Mouse (Mus musculus) liver, embryonic 13.5 days (tissue): ENCODE data around the gene Chp1. TPM values are rescaled to one million over a fixed set of nuclear protein-coding genes. Genes with fewer than 3 reads are reported as not detected.

ENCODE experiments used
- ATAC-seq: fragments of 200-750 bp; cut with Nextera tagmentation; 2 replicates; pipeline ENCODE4 v1.8.0; 2017; ENCODE audit warnings: low read depth, mild to moderate bottlenecking, moderate number of reproducible peaks, moderate library complexity
- DNase-seq: peaks from one replicate; pipeline ENCODE4 v3.0.0; 2022
- H3K27ac ChIP-seq: fragments of 300-500 bp; sonication (generic); 2 replicates; pipeline ENCODE4 v1.5.1; 2015; ENCODE audit warnings: moderate library complexity, mild to moderate bottlenecking, inconsistent platforms
- H3K27me3 ChIP-seq: fragments of 300-500 bp; sonication (generic); 2 replicates; pipeline ENCODE4 v1.6.1; 2015; ENCODE audit warnings: mild to moderate bottlenecking, inconsistent platforms
- H3K36me3 ChIP-seq: fragments of 300-500 bp; sonication (generic); 2 replicates; pipeline ENCODE4 v1.6.1; 2015; ENCODE audit warnings: mild to moderate bottlenecking, inconsistent platforms
- H3K4me1 ChIP-seq: fragments of 300-500 bp; sonication (generic); replicated peaks from 2 replicates; pipeline ENCODE4 v1.6.1; 2015; ENCODE audit warnings: inconsistent platforms
- H3K4me2 ChIP-seq: fragments of 300-500 bp; sonication (generic); 2 replicates; pipeline ENCODE4 v1.6.1; 2015; ENCODE audit warnings: inconsistent platforms, mild to moderate bottlenecking, moderate library complexity
- H3K4me3 ChIP-seq: fragments of 300-500 bp; sonication (generic); replicated peaks from 2 replicates; pipeline ENCODE4 v1.5.1; 2015; ENCODE audit warnings: mild to moderate bottlenecking, inconsistent platforms
- H3K9ac ChIP-seq: fragments of 300-500 bp; sonication (generic); 2 replicates; pipeline ENCODE4 v1.6.1; 2015; ENCODE audit warnings: mild to moderate bottlenecking, inconsistent platforms
- H3K9me3 ChIP-seq: fragments of 300-500 bp; sonication (generic); replicated peaks from 2 replicates; pipeline ENCODE4 v1.6.1; 2016; ENCODE audit warnings: inconsistent platforms
- WGBS: fragments of 180-500 bp; shearing (Covaris S2); methylation state at CpG from one replicate; pipeline ENCODE4 v1.1.7; 2015; ENCODE audit not compliant: insufficient replicate concordance; 5-methylcytosine and 5-hydroxymethylcytosine counted together
- polyA plus RNA-seq: library from polyadenylated mRNA; unstranded; fragments of >200 nt; fragmentation: Nextera tagmentation; extraction: Ambion mirVana; gene quantifications from 2 replicates; pipeline ENCODE4 v1.2.1, GENCODE M21; 2015

Chp1 gene
- polyA plus RNA-seq, 1 experiment from 2014 or later, result 47.3 TPM

DNA sequence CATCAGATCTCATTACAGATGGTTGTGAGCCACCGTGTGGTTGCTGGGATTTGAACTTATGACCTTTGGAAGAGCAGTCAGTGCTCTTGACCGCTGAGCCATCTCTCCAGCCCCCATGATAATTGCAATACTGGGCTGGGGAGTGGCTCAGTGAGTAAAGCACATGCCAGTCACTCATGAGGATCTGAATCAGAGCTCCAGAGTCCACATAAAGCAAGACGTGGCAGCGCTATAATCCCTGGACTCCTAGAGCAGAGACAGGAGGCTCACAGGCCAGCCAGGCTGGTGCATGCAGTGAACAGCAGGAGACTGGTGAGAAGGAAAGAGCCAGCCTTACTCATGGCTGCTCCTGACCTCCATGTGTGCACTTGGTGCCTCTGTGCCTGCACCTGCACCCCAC is 22.1 kb upstream of the Chp1 start:
- H3K27me3 ChIP-seq, result no peaks in the 10 kb centered on the region
- no peak overlapping the region for H3K4me3 ChIP-seq
- no peaks in the 10 kb centered on the region for H3K4me1 ChIP-seq
- no peak for DNase-seq
- WGBS, result 67% methylated on average over 4 of the region's 4 CpGs
- no peak overlapping the region for H3K4me2 ChIP-seq
- no peaks in the 10 kb centered on the region for H3K36me3 ChIP-seq
- no peaks in the 10 kb centered on the region for H3K9me3 ChIP-seq
- ATAC-seq, result no peak
- H3K27ac ChIP-seq, result no peak overlapping the region
- no peak overlapping the region for H3K9ac ChIP-seq

DNA sequence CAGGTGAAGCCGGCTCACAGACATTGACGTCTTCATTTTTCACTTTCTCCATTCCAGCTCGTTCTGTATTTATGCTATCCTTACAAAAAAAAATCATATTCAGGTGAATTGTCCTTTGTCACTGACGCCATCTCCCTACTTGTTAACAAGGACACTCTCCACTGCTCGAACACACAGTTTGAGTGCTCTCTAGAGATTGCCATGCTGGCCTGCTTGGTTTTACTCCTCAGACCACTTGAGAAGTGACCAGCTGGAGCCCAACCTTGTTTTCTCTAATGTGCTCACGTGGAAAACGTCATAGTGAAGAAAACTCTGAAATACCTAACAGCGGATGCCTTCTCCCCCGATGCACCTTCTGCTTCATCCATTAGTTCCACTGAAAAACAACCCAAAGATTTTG is 8.7 kb upstream of the Chp1 start:
- WGBS, result 71% methylated on average over 9 of the region's 9 CpGs
- no peak overlapping the region for H3K27ac ChIP-seq
- ATAC-seq, result no peak

DNA sequence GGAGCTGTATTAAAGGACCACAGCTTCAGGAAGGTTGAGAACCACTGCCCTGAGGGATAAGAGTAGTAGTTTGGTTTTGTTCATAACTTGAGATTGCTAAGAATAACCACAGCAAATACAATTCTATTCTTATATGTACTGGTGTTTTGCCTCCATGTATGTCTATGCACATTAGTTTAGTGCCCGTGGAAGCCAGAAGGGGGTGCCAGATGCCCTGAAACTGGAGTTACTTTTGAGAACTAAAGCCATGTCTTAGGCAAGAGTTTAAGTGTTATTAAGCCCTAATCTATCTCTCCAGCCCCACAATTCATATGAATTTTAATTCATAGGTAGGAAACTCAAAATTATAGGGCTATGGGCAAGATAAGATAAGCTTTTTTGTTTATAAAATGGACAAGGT is 5.4 kb upstream of the Chp1 start:
- no peak overlapping the region for H3K4me2 ChIP-seq
- peak; percentile 36 for DNase-seq
- H3K36me3 ChIP-seq, result no peaks in the 10 kb centered on the region
- no peak overlapping the region for H3K9ac ChIP-seq
- H3K4me3 ChIP-seq, result no peak overlapping the region
- no peaks in the 10 kb centered on the region for H3K27me3 ChIP-seq
- ATAC-seq, result no peak
- no peak overlapping the region for H3K27ac ChIP-seq
- 18% methylated on average over 1 of the region's 1 CpGs for WGBS
- peaks cover 10% of the 10 kb centered on the region for H3K4me1 ChIP-seq
- no peaks in the 10 kb centered on the region for H3K9me3 ChIP-seq

More for the DNA sequence above, 8.7 kb upstream of the Chp1 start:
- Histone ChIP-seq H3K36me3 (no peaks in the 10 kb centered on the region), H3K27me3 (no peaks in the 10 kb centered on the region), H3K4me2 (no peak overlapping the region), H3K9me3 (no peaks in the 10 kb centered on the region), H3K4me1 (no peaks in the 10 kb centered on the region), H3K9ac (no peak overlapping the region), H3K4me3 (no peak overlapping the region)
- no peak for DNase-seq

DNA sequence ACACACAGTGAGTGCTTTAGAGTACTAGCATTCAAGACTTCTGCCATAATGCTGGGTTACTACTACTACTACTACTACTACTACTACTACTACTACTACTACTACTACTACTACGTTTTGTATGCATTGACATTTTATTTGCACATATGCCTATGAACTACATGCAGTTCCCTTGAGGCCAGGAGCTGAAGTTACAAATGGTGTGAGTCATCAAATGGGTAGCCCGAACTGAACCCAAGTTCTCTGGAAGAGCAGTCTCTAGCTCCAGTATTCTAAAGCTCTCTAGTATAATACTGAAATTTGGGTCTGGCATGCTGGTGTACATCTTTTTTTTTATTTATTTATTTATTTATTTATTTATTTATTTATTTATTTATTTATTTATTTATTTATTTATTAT is 3.8 kb upstream of the Chp1 start:
- H3K4me3 ChIP-seq, result no peak overlapping the region
- no peak overlapping the region for H3K4me2 ChIP-seq
- DNase-seq (no peak), ATAC-seq (no peak)
- no peaks in the 10 kb centered on the region for H3K9me3 ChIP-seq
- no peak overlapping the region for H3K9ac ChIP-seq
- H3K27me3 ChIP-seq, result no peaks in the 10 kb centered on the region
- H3K4me1 ChIP-seq, result peaks cover 16% of the 10 kb centered on the region
- H3K36me3 ChIP-seq, result no peaks in the 10 kb centered on the region
- WGBS, result 50% methylated on average over 2 of the region's 2 CpGs
- no peak overlapping the region for H3K27ac ChIP-seq

DNA sequence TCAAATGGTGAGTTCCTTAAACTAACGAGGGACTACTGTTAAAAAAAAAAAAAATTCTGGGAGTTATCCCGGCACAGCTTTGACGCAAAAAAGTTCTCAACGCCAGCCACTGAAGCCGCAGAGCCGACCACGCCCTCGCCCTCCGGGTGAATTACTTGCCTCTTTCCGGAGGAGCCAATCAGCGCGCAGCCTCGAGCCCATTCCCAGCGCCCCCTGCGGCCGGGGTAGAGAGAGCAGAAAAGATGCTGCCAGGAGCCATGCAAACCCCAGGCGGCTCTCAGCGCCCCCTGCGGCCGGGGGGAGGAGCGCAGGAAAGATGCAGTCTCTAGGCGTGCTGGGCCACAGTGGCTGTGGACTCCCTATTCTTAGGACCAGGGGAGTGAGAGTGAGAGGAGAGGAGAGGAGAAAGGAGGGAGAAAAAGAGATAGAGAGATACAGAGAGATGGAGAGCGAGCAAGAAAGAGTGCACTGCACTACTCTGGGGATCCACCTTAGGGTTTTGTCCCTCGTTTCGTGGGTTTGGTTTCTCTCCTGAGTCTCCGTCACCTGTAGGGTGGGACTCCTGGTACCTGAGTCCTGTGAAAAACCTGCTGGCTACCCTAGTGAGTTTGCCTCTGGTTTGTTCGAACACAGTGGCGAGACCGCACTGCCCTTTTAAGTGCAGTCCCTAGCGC is 512 bp upstream of the Chp1 start:
- ATAC-seq, result peak; percentile 76
- no peaks in the 10 kb centered on the region for H3K27me3 ChIP-seq
- no peaks in the 10 kb centered on the region for H3K9me3 ChIP-seq
- peak overlapping the region; percentile 89 for H3K27ac ChIP-seq
- peak overlapping the region; percentile 80 for H3K4me3 ChIP-seq
- peak overlapping the region; percentile 79 for H3K4me2 ChIP-seq
- DNase-seq, result peak; percentile 89
- H3K36me3 ChIP-seq, result no peaks in the 10 kb centered on the region
- H3K4me1 ChIP-seq, result peaks cover 35% of the 10 kb centered on the region
- WGBS, result under 1% methylated on average over 30 of the region's 30 CpGs
- peak overlapping the region; percentile 71 for H3K9ac ChIP-seq

DNA sequence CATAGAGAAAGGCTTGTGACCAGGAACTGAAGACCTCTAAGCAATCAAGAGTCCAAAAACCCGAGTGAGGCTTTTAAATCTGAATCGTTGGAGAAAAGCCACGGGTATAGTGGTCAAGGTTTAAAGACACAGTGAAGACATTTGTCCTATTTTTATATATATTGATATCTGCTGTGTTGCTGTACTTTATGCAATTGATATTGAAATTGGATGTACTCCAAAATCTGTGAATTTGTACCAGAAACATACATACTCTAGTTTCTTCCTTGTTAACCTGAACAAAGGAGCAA is 819 bp downstream of the Chp1 start:
- no peak for DNase-seq
- peaks cover 38% of the 10 kb centered on the region for H3K4me1 ChIP-seq
- no peak for ATAC-seq
- H3K9me3 ChIP-seq, result no peaks in the 10 kb centered on the region
- no peaks in the 10 kb centered on the region for H3K36me3 ChIP-seq
- 14% methylated on average over 3 of the region's 3 CpGs for WGBS
- peak overlapping the region; percentile 80 for H3K4me3 ChIP-seq
- no peaks in the 10 kb centered on the region for H3K27me3 ChIP-seq
- peak overlapping the region; percentile 73 for H3K4me2 ChIP-seq
- H3K27ac ChIP-seq, result peak overlapping the region; percentile 89
- H3K9ac ChIP-seq, result peak overlapping the region; percentile 88

DNA sequence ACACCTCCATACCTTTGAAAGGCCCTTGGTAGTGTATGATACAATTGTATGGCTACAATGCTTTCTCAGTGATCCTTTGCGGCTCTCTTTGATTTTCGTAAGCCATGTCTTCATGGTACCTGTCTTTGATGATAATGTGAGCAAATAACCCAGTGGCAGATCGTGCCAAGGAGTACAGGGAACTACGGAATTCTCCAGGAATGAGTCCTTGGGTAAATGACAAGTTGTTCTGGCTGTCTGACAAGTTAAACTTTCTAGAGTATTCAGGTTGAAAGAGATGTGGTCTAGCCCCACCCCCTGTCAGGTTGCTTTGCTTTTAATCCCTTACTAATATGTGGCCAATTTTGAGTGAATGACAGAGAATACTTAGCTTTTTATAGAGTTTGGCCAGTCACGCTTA is 1.2 kb downstream of the Chp1 start:
- H3K27ac ChIP-seq, result 0 out of 2 replicates have a peak overlapping the region, but pooled peaks have one; percentile 8
- no peaks in the 10 kb centered on the region for H3K27me3 ChIP-seq
- WGBS, result 74% methylated on average over 5 of the region's 5 CpGs
- peak overlapping the region; percentile 73 for H3K4me2 ChIP-seq
- DNase-seq (no peak), ATAC-seq (no peak)
- no peaks in the 10 kb centered on the region for H3K36me3 ChIP-seq
- H3K4me3 ChIP-seq, result peak overlapping the region; percentile 80
- peaks cover 39% of the 10 kb centered on the region for H3K4me1 ChIP-seq
- H3K9me3 ChIP-seq, result no peaks in the 10 kb centered on the region
- H3K9ac ChIP-seq, result peak overlapping the region; percentile 88

DNA sequence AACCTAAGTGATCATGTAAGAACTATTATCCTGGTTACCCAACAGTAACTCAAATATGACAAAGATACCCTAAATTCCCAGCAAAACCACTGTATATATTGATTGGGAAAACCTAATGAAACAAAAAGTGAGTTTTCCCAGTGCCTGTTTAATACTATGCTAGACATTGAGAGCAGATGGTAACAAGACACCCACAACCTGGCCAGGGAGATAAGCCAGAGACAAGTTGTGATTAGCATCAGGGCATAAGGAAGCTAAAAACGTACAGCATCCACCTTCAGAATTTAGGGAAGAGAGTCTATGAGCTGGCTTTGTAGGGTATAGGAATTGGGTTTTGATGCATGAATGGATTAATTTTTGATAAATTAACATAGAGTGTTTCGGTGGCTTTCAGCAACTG is 2.2 kb downstream of the Chp1 start:
- DNase-seq (peak; percentile 20), ATAC-seq (no peak)
- peak overlapping the region; percentile 73 for H3K4me2 ChIP-seq
- peak overlapping the region; percentile 80; the same call in 1 of the 2 replicates for H3K4me3 ChIP-seq
- H3K36me3 ChIP-seq, result no peaks in the 10 kb centered on the region
- no peaks in the 10 kb centered on the region for H3K27me3 ChIP-seq
- peak overlapping the region; percentile 88 for H3K9ac ChIP-seq
- H3K27ac ChIP-seq, result peak overlapping the region; percentile 38; the same call in 1 of the 2 replicates
- 49% methylated on average over 2 of the region's 2 CpGs for WGBS
- no peaks in the 10 kb centered on the region for H3K9me3 ChIP-seq
- H3K4me1 ChIP-seq, result peaks cover 39% of the 10 kb centered on the region

DNA sequence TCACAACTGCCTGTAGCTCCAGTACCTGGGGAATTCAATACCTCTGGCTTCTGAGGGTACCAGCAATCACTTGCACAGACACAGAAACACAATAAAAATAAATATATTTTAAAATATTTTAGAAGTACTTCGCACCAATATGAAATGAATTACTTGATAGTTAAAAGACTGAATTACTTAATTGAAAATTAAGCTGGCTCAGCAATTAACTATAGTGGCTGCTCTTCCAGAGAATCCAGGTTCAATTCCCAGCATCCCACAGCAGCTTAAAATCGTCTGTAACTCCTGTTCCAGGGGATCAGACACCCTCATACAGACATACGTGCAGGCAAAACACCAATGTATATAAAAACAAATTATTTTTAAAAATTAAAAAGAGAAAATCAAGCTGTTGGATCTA is 10.5 kb downstream of the Chp1 start:
- Histone ChIP-seq H3K4me3 (no peak overlapping the region), H3K4me2 (no peak overlapping the region), H3K36me3 (peaks cover 3% of the 10 kb centered on the region; the same call in 1 of the 2 replicates), H3K27ac (no peak overlapping the region), H3K27me3 (no peaks in the 10 kb centered on the region), H3K4me1 (peaks cover 17% of the 10 kb centered on the region), H3K9ac (no peak overlapping the region), H3K9me3 (no peaks in the 10 kb centered on the region)
- DNase-seq (no peak), ATAC-seq (no peak)
- WGBS, result 79% methylated on average over 3 of the region's 3 CpGs

DNA sequence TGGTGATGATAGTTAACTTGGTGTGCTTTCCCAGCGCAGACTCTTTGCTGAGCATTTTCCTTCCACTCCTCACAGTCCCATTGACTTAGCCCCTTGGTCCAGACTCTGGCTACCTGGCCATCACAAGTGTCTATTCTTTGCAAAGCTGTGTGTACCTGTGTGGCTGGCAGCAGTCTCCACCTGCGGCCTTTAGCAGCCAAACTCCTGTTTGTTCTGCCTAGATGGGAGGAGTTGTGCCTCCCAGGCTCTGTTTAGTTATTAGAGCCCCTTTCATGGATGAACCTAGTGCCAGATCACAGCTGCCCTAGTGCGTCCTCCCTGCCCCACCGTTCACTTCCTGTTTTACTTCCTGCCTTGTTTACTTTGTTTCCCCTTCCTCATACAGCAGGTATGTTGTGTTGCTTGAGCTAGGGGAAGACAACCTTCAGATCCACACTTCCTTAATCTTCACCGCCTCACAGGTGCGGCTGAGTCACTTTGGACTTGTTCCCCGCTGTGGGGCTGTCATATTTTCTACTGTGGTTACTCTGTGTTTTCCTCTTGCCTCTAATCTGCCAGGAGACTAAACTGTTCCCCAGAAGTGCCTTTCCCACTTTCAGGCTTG is 11.3 kb downstream of the Chp1 start:
- Histone ChIP-seq H3K4me1 (peaks cover 12% of the 10 kb centered on the region), H3K27me3 (no peaks in the 10 kb centered on the region), H3K27ac (peak overlapping the region; percentile 55; the same call in 1 of the 2 replicates), H3K4me3 (no peak overlapping the region), H3K4me2 (no peak overlapping the region), H3K9ac (peak overlapping the region; percentile 26; the same call in 1 of the 2 replicates), H3K36me3 (peaks cover 8% of the 10 kb centered on the region; the same call in 1 of the 2 replicates), H3K9me3 (no peaks in the 10 kb centered on the region)
- DNase-seq (no peak), ATAC-seq (0 out of 2 replicates have a peak, but pooled peaks have one; percentile 26)
- 50% methylated on average over 7 of the region's 7 CpGs for WGBS

DNA sequence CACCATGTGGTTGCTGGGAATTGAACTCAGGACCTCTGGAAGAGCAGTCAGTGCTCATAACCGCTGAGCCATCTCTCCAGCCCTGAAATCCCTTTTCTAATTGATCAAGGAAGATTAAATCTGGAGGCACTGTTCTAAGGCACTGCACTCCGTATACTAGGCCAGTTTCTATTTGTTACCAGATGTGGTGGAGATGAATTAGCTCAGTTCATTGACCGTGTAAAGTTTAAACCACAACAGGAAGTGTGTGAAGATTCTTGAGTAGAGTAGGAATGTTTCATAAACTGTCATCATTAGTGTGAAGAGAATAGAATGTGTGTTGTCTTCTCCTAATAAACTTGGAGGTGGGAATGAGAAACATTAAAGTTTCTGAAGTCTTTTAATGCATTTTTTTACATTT is 14.3 kb downstream of the Chp1 start:
- 47% methylated on average over 3 of the region's 3 CpGs for WGBS

DNA sequence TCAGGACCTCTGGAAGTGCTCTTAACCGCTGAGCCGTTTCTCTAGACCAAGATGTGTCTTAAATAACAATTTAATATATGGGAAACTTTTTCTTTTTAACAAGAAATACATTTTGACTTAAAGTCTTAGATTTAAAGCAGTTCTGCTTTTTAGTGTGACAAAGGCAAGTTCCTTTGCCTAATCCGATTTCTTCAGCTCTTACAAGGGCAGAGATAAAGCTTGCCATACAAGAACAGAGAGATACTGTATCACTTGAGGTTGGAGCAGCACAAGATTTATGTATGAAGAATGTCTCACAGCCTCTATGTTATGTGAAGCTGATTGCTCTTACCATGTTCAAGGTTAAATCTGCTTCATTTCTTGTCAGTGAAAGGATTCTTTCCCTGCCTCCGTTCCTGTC is 17.8 kb downstream of the Chp1 start:
- 78% methylated on average over 4 of the region's 4 CpGs for WGBS
- H3K36me3 ChIP-seq, result peaks cover 10% of the 10 kb centered on the region; the same call in 1 of the 2 replicates

More for the DNA sequence above, 14.3 kb downstream of the Chp1 start:
- DNase-seq, result no peak
- Histone ChIP-seq H3K4me2 (no peak overlapping the region), H3K36me3 (peaks cover 10% of the 10 kb centered on the region; the same call in 1 of the 2 replicates), H3K9ac (no peak overlapping the region), H3K27ac (no peak overlapping the region), H3K4me1 (peaks cover 12% of the 10 kb centered on the region), H3K9me3 (no peaks in the 10 kb centered on the region), H3K27me3 (no peaks in the 10 kb centered on the region), H3K4me3 (no peak overlapping the region)
- no peak for ATAC-seq

More for the DNA sequence above, 17.8 kb downstream of the Chp1 start:
- H3K4me2 ChIP-seq, result no peak overlapping the region
- ATAC-seq (no peak), DNase-seq (no peak)
- no peak overlapping the region for H3K27ac ChIP-seq
- no peaks in the 10 kb centered on the region for H3K27me3 ChIP-seq
- H3K4me3 ChIP-seq, result no peak overlapping the region
- no peaks in the 10 kb centered on the region for H3K9me3 ChIP-seq
- H3K4me1 ChIP-seq, result peaks cover 5% of the 10 kb centered on the region; the same call in 1 of the 2 replicates
- H3K9ac ChIP-seq, result no peak overlapping the region
